Mouse (Mus musculus) embryo, embryonic 10.5 days (tissue): ENCODE data around the gene Pde8b.

ENCODE experiments used
- DNase-seq: peaks from one replicate; pipeline ENCODE4 v3.0.0-alpha.2; 2015; ENCODE audit warnings: low spot score

Pde8b gene

GRCm38 (mm10) chr13:95249511-95250456 lies at the start of gene Pde8b:
Pde8b (minus strand) TSS chr13:95250336.
- DNase-seq = peak; percentile 62

- no peak for DNase-seq
These were observed 41.8 kb upstream of the Pde8b start for GRCm38 (mm10) chr13:95291983-95292382.

GRCm38 (mm10) chr13:95288027-95288426 lies 37.9 kb upstream of the Pde8b start:
- no peak for DNase-seq

GRCm38 (mm10) chr13:95286989-95287388 lies 36.9 kb upstream of the Pde8b start:
- DNase-seq = peak; percentile 87

- no peak for DNase-seq
These were observed 31.9 kb upstream of the Pde8b start for GRCm38 (mm10) chr13:95281740-95282673.

- DNase-seq = no peak
These were observed 28.4 kb upstream of the Pde8b start for GRCm38 (mm10) chr13:95278426-95279025.

GRCm38 (mm10) chr13:95264691-95265090 lies 14.6 kb upstream of the Pde8b start:
- DNase-seq = no peak

GRCm38 (mm10) chr13:95260886-95261789 lies 11.0 kb upstream of the Pde8b start:
- DNase-seq = no peak

- DNase-seq = no peak
These were observed 10.3 kb upstream of the Pde8b start for GRCm38 (mm10) chr13:95260391-95260790.

- DNase-seq = no peak
These were observed 6.9 kb upstream of the Pde8b start for GRCm38 (mm10) chr13:95257083-95257482.

GRCm38 (mm10) chr13:95255083-95255482 lies 4.9 kb upstream of the Pde8b start:
- DNase-seq = no peak

GRCm38 (mm10) chr13:95243026-95243425 lies 7.1 kb downstream of the Pde8b start:
- no peak for DNase-seq

GRCm38 (mm10) chr13:95237488-95237887 lies 12.6 kb downstream of the Pde8b start:
- no peak for DNase-seq

- DNase-seq = no peak
These were observed 14.9 kb downstream of the Pde8b start for GRCm38 (mm10) chr13:95235261-95235660.

GRCm38 (mm10) chr13:95231366-95232138 lies 18.6 kb downstream of the Pde8b start:
- DNase-seq = no peak

GRCm38 (mm10) chr13:95230326-95230725 lies 19.8 kb downstream of the Pde8b start:
- no peak for DNase-seq

GRCm38 (mm10) chr13:95224491-95224890 lies 25.6 kb downstream of the Pde8b start:
- DNase-seq = no peak

- no peak for DNase-seq
These were observed 26.7 kb downstream of the Pde8b start for GRCm38 (mm10) chr13:95223427-95223772.

GRCm38 (mm10) chr13:95222569-95223426 lies 27.3 kb downstream of the Pde8b start:
- peak; percentile 44 for DNase-seq
